Mouse (Mus musculus): ENCODE results near the gene D7Ertd443e.

GRCm38 (mm10) chr7:134265783-134266182, 119.7 kb downstream of the D7Ertd443e start:
- TF ChIP-seq CTCF (conservative IDR thresholded peaks at IDR 0.05 in 1 of 2, IDR thresholded peaks at IDR 0.05 in 1 of 2; ENCODE audit: low read depth in 2 of 2, low read length in 2 of 2): no peak
- TF ChIP-seq UBTF (IDR thresholded peaks at IDR 0.05; ENCODE audit: low read depth, low read length): no peak
- TF ChIP-seq ZC3H11A (IDR thresholded peaks at IDR 0.05; ENCODE audit: low read depth, low read length): no peak
- no peak for TF ChIP-seq ETS1 (conservative IDR thresholded peaks at IDR 0.05; ENCODE audit: low read depth, low read length)
- TF ChIP-seq E2F4 (IDR thresholded peaks at IDR 0.05; ENCODE audit: insufficient replicate concordance, low read depth, low read length): no peak
- no peak for TF ChIP-seq MYC (IDR thresholded peaks at IDR 0.05; ENCODE audit: low read depth, low read length)
- TF ChIP-seq MXI1 (IDR thresholded peaks at IDR 0.05; ENCODE audit: low read depth, low read length): no peak
- no peak for TF ChIP-seq HCFC1 (IDR thresholded peaks at IDR 0.05; ENCODE audit: low read depth, low read length)
- TF ChIP-seq MAFK (IDR thresholded peaks at IDR 0.05; ENCODE audit: insufficient replicate concordance, low read length): no peak
- no peak for TF ChIP-seq POLR2AphosphoS2 (IDR thresholded peaks at IDR 0.05; ENCODE audit: low read depth, low read length)

Data from CH12.LX (cell line).